ENCODE assay signal across 8 mouse cellular contexts in genomic region chr17:71250819-71251600, GRCm38 (mm10).
DNase-seq lines count a peak whose midpoint lies in the region; ATAC-seq and TF ChIP-seq lines count a peak whose summit lies in the region.

No protein-coding gene starts in this region.

- TF ChIP-seq POLR2A in lung, adult 2 months (IDR thresholded peaks at IDR 0.05; ENCODE audit: borderline replicate concordance, extremely low read depth, low read depth, low read length) = no peak

- H3K9ac ChIP-seq in embryonic facial prominence, embryonic 12.5 days = no peak overlapping the region
- no peak overlapping the region for H3K9ac ChIP-seq in intestine, embryonic 15.5 days
- H3K9ac ChIP-seq in liver, embryonic 12.5 days = peak overlapping the region; percentile 28

- no peak for ATAC-seq in embryonic facial prominence, embryonic 12.5 days (ENCODE audit: insufficient number of reproducible peaks, insufficient read depth, low FRiP score, low TSS enrichment)
- ATAC-seq in intestine, embryonic 15.5 days = peak; percentile 62
- ATAC-seq in liver, embryonic 12.5 days = peak; percentile 68

- DNase-seq in lung, adult 18-20 months = peak; percentile 47 to 70
- no peak for DNase-seq in lung, adult 2 months
- no peak for DNase-seq in thymus, postnatal 36 days
- no peak for DNase-seq in layer of hippocampus, adult 9-10 months (ENCODE audit: low spot score)
- no peak for DNase-seq in layer of hippocampus, postnatal 10 days (ENCODE audit: low spot score in 2 of 2)

- TF ChIP-seq CTCF in lung, adult 2 months (IDR thresholded peaks at IDR 0.05; ENCODE audit: insufficient read depth, low read length) = no peak

- peaks cover 52% of the 10 kb centered on the region for H3K36me3 ChIP-seq in embryonic facial prominence, embryonic 12.5 days
- peaks cover 15% of the 10 kb centered on the region for H3K36me3 ChIP-seq in intestine, embryonic 15.5 days
- H3K36me3 ChIP-seq in liver, embryonic 12.5 days = peaks cover 99% of the 10 kb centered on the region

- peak overlapping the region; percentile 71 for H3K27ac ChIP-seq in embryonic facial prominence, embryonic 12.5 days
- H3K27ac ChIP-seq in intestine, embryonic 15.5 days = no peak overlapping the region
- peak overlapping the region; percentile 76 for H3K27ac ChIP-seq in liver, embryonic 12.5 days

- H3K4me2 ChIP-seq in embryonic facial prominence, embryonic 12.5 days (replicated peaks) = no peak overlapping the region
- H3K4me2 ChIP-seq in intestine, embryonic 15.5 days (replicated peaks) = no peak overlapping the region
- 0 out of 2 replicates have a peak overlapping the region, but pooled peaks have one; percentile 4 for H3K4me2 ChIP-seq in liver, embryonic 12.5 days

- H3K9me3 ChIP-seq in embryonic facial prominence, embryonic 12.5 days = no peaks in the 10 kb centered on the region
- H3K9me3 ChIP-seq in intestine, embryonic 15.5 days = no peaks in the 10 kb centered on the region
- H3K9me3 ChIP-seq in liver, embryonic 12.5 days (replicated peaks) = no peaks in the 10 kb centered on the region

- H3K4me1 ChIP-seq in lung, adult 2 months (ENCODE audit: control insufficient read depth, insufficient read depth, low read length) = peaks cover 17% of the 10 kb centered on the region
- H3K4me1 ChIP-seq in embryonic facial prominence, embryonic 12.5 days = peaks cover 37% of the 10 kb centered on the region
- H3K4me1 ChIP-seq in intestine, embryonic 15.5 days (replicated peaks) = no peaks in the 10 kb centered on the region
- peaks cover 58% of the 10 kb centered on the region for H3K4me1 ChIP-seq in liver, embryonic 12.5 days

- 54% methylated on average over 16 of the region's 16 CpGs for WGBS in lung, adult 2 months
- WGBS in embryonic facial prominence, embryonic 12.5 days = 67% methylated on average over 16 of the region's 16 CpGs
- 77% methylated on average over 16 of the region's 16 CpGs for WGBS in intestine, embryonic 15.5 days
- whole genome bisulfite sequencing in liver, embryonic 12.5 days (ENCODE audit: insufficient replicate concordance) = 79% methylated on average over 16 of the region's 16 CpGs

- no peak overlapping the region for H3K4me3 ChIP-seq in lung, adult 2 months (replicated peaks; ENCODE audit: extremely low read depth, low read depth, low read length)
- H3K4me3 ChIP-seq in embryonic facial prominence, embryonic 12.5 days = no peak overlapping the region
- no peak overlapping the region for H3K4me3 ChIP-seq in intestine, embryonic 15.5 days (replicated peaks)
- H3K4me3 ChIP-seq in liver, embryonic 12.5 days = no peak overlapping the region

- H3K27me3 ChIP-seq in embryonic facial prominence, embryonic 12.5 days = no peaks in the 10 kb centered on the region
- H3K27me3 ChIP-seq in intestine, embryonic 15.5 days (replicated peaks) = no peaks in the 10 kb centered on the region
- no peaks in the 10 kb centered on the region for H3K27me3 ChIP-seq in liver, embryonic 12.5 days (replicated peaks)

Comparison
In these comparisons a context has a peak if more than half of its experiments do, and no peak if none do; other contexts are left out.
1. DNase-seq: peak in lung, adult 18-20 months (2 of 2); none in lung, adult 2 months (single experiment), thymus, postnatal 36 days (0 of 2), layer of hippocampus, adult 9-10 months (single experiment) and layer of hippocampus, postnatal 10 days (0 of 2).